Mouse (Mus musculus): Measurements from ENCODE around the gene Gm45716. TPM values are rescaled to one million over a fixed set of nuclear protein-coding genes. Genes with fewer than 3 reads are reported as not detected.

The Gm45716 gene
- polyA plus RNA-seq, 1 experiment from 2014 or later = 56.4 TPM

- no peak for ATAC-seq (ENCODE audit: insufficient number of reproducible peaks, insufficient read depth, low FRiP score, low read depth)
- H3K9me3 ChIP-seq (ENCODE audit: control insufficient read depth, low read length) = no peaks in the 10 kb centered on the region
- H3K9ac ChIP-seq (ENCODE audit: low read length) = no peak overlapping the region
- peaks cover 7% of the 10 kb centered on the region; the same call in 1 of the 2 replicates for H3K36me3 ChIP-seq (ENCODE audit: control insufficient read depth, insufficient read depth, low read length)
- no peak overlapping the region for H3K27ac ChIP-seq (replicated peaks in 1 of 2; ENCODE audit: control insufficient read depth in 1 of 2, insufficient read depth in 1 of 2, low read depth in 2 of 2, low read length in 2 of 2)
- no peaks in the 10 kb centered on the region for H3K4me1 ChIP-seq (ENCODE audit: control insufficient read depth in 2 of 2, insufficient read depth in 2 of 2, low read length in 2 of 2)
- H3K4me3 ChIP-seq (ENCODE audit: control insufficient read depth in 1 of 2, insufficient read depth in 1 of 2, low read depth in 1 of 2, low read length in 2 of 2) = no peak overlapping the region
- 70% methylated on average over 6 of the region's 6 CpGs for whole genome bisulfite sequencing
- H3K27me3 ChIP-seq (ENCODE audit: control insufficient read depth, insufficient read depth, low read length) = no peaks in the 10 kb centered on the region
- H3K4me2 ChIP-seq (ENCODE audit: low read length) = no peak overlapping the region
Observed at GRCm38 (mm10) chr11:90283601-90284000, 96.1 kb downstream of the Gm45716 start.

- 43% methylated on average over 2 of the region's 2 CpGs for WGBS
- H3K27me3 ChIP-seq (ENCODE audit: control insufficient read depth, insufficient read depth, low read length) = no peaks in the 10 kb centered on the region
Observed at GRCm38 (mm10) chr11:90284079-90284478, 96.6 kb downstream of the Gm45716 start.

GRCm38 (mm10) chr11:90284623-90285022 lies 97.1 kb downstream of the Gm45716 start:
- Histone ChIP-seq H3K36me3 (ENCODE audit: control insufficient read depth, insufficient read depth, low read length) (no peaks in the 10 kb centered on the region; the same call in 1 of the 2 replicates), H3K9ac (ENCODE audit: low read length) (no peak overlapping the region), H3K4me2 (ENCODE audit: low read length) (no peak overlapping the region), H3K4me1 (ENCODE audit: control insufficient read depth in 2 of 2, insufficient read depth in 2 of 2, low read length in 2 of 2) (no peaks in the 10 kb centered on the region), H3K27me3 (ENCODE audit: control insufficient read depth, insufficient read depth, low read length) (no peaks in the 10 kb centered on the region), H3K27ac (replicated peaks in 1 of 2; ENCODE audit: control insufficient read depth in 1 of 2, insufficient read depth in 1 of 2, low read depth in 2 of 2, low read length in 2 of 2) (no peak overlapping the region), H3K9me3 (ENCODE audit: control insufficient read depth, low read length) (no peaks in the 10 kb centered on the region), H3K4me3 (ENCODE audit: control insufficient read depth in 1 of 2, insufficient read depth in 1 of 2, low read depth in 1 of 2, low read length in 2 of 2) (no peak overlapping the region)
- 69% methylated on average over 4 of the region's 4 CpGs for WGBS
- no peak for ATAC-seq (ENCODE audit: insufficient number of reproducible peaks, insufficient read depth, low FRiP score, low read depth)

More at GRCm38 (mm10) chr11:90284079-90284478, 96.6 kb downstream of the Gm45716 start:
- Histone ChIP-seq H3K4me3 (ENCODE audit: control insufficient read depth in 1 of 2, insufficient read depth in 1 of 2, low read depth in 1 of 2, low read length in 2 of 2) (no peak overlapping the region), H3K4me2 (ENCODE audit: low read length) (no peak overlapping the region), H3K27ac (replicated peaks in 1 of 2; ENCODE audit: control insufficient read depth in 1 of 2, insufficient read depth in 1 of 2, low read depth in 2 of 2, low read length in 2 of 2) (no peak overlapping the region), H3K36me3 (ENCODE audit: control insufficient read depth, insufficient read depth, low read length) (peaks cover 5% of the 10 kb centered on the region; the same call in 1 of the 2 replicates), H3K4me1 (ENCODE audit: control insufficient read depth in 2 of 2, insufficient read depth in 2 of 2, low read length in 2 of 2) (no peaks in the 10 kb centered on the region), H3K9me3 (ENCODE audit: control insufficient read depth, low read length) (no peaks in the 10 kb centered on the region), H3K9ac (ENCODE audit: low read length) (no peak overlapping the region)
- no peak for ATAC-seq (ENCODE audit: insufficient number of reproducible peaks, insufficient read depth, low FRiP score, low read depth)

- H3K27ac ChIP-seq (replicated peaks in 1 of 2; ENCODE audit: control insufficient read depth in 1 of 2, insufficient read depth in 1 of 2, low read depth in 2 of 2, low read length in 2 of 2) = no peak overlapping the region
- no peaks in the 10 kb centered on the region for H3K9me3 ChIP-seq (ENCODE audit: control insufficient read depth, low read length)
- no peaks in the 10 kb centered on the region for H3K27me3 ChIP-seq (ENCODE audit: control insufficient read depth, insufficient read depth, low read length)
- H3K9ac ChIP-seq (ENCODE audit: low read length) = no peak overlapping the region
- no peaks in the 10 kb centered on the region for H3K4me1 ChIP-seq (ENCODE audit: control insufficient read depth in 2 of 2, insufficient read depth in 2 of 2, low read length in 2 of 2)
- H3K4me3 ChIP-seq (ENCODE audit: control insufficient read depth in 1 of 2, insufficient read depth in 1 of 2, low read depth in 1 of 2, low read length in 2 of 2) = no peak overlapping the region
- WGBS = 73% methylated on average over 6 of the region's 6 CpGs
- no peaks in the 10 kb centered on the region for H3K36me3 ChIP-seq (ENCODE audit: control insufficient read depth, insufficient read depth, low read length)
- no peak overlapping the region for H3K4me2 ChIP-seq (ENCODE audit: low read length)
- no peak for ATAC-seq (ENCODE audit: insufficient number of reproducible peaks, insufficient read depth, low FRiP score, low read depth)
Observed at GRCm38 (mm10) chr11:90286550-90287154, 99.2 kb downstream of the Gm45716 start.

- Histone ChIP-seq H3K9ac (ENCODE audit: low read length) (no peak overlapping the region), H3K4me3 (ENCODE audit: control insufficient read depth in 1 of 2, insufficient read depth in 1 of 2, low read depth in 1 of 2, low read length in 2 of 2) (no peak overlapping the region), H3K4me2 (ENCODE audit: low read length) (no peak overlapping the region), H3K36me3 (ENCODE audit: control insufficient read depth, insufficient read depth, low read length) (no peaks in the 10 kb centered on the region), H3K27ac (replicated peaks in 1 of 2; ENCODE audit: control insufficient read depth in 1 of 2, insufficient read depth in 1 of 2, low read depth in 2 of 2, low read length in 2 of 2) (no peak overlapping the region), H3K9me3 (ENCODE audit: control insufficient read depth, low read length) (no peaks in the 10 kb centered on the region), H3K4me1 (ENCODE audit: control insufficient read depth in 2 of 2, insufficient read depth in 2 of 2, low read length in 2 of 2) (no peaks in the 10 kb centered on the region), H3K27me3 (ENCODE audit: control insufficient read depth, insufficient read depth, low read length) (no peaks in the 10 kb centered on the region)
- ATAC-seq (ENCODE audit: insufficient number of reproducible peaks, insufficient read depth, low FRiP score, low read depth) = no peak
- 85% methylated on average over 4 of the region's 4 CpGs for WGBS
Observed at GRCm38 (mm10) chr11:90291156-90291555, 103.7 kb downstream of the Gm45716 start.

- Histone ChIP-seq H3K36me3 (ENCODE audit: control insufficient read depth, insufficient read depth, low read length) (no peaks in the 10 kb centered on the region), H3K4me1 (ENCODE audit: control insufficient read depth in 2 of 2, insufficient read depth in 2 of 2, low read length in 2 of 2) (no peaks in the 10 kb centered on the region), H3K27me3 (ENCODE audit: control insufficient read depth, insufficient read depth, low read length) (no peaks in the 10 kb centered on the region), H3K4me2 (ENCODE audit: low read length) (no peak overlapping the region), H3K4me3 (ENCODE audit: control insufficient read depth in 1 of 2, insufficient read depth in 1 of 2, low read depth in 1 of 2, low read length in 2 of 2) (no peak overlapping the region), H3K9ac (ENCODE audit: low read length) (no peak overlapping the region), H3K9me3 (ENCODE audit: control insufficient read depth, low read length) (no peaks in the 10 kb centered on the region), H3K27ac (replicated peaks in 1 of 2; ENCODE audit: control insufficient read depth in 1 of 2, insufficient read depth in 1 of 2, low read depth in 2 of 2, low read length in 2 of 2) (no peak overlapping the region)
- no peak for ATAC-seq (ENCODE audit: insufficient number of reproducible peaks, insufficient read depth, low FRiP score, low read depth)
Observed at GRCm38 (mm10) chr11:90292766-90293165, 105.3 kb downstream of the Gm45716 start.

GRCm38 (mm10) chr11:90294622-90295021 lies 107.1 kb downstream of the Gm45716 start:
- H3K27me3 ChIP-seq (ENCODE audit: control insufficient read depth, insufficient read depth, low read length) = no peaks in the 10 kb centered on the region
- WGBS = 93% methylated on average over 2 of the region's 2 CpGs

More at GRCm38 (mm10) chr11:90294622-90295021, 107.1 kb downstream of the Gm45716 start:
- Histone ChIP-seq H3K27ac (replicated peaks in 1 of 2; ENCODE audit: control insufficient read depth in 1 of 2, insufficient read depth in 1 of 2, low read depth in 2 of 2, low read length in 2 of 2) (no peak overlapping the region), H3K9me3 (ENCODE audit: control insufficient read depth, low read length) (no peaks in the 10 kb centered on the region), H3K4me1 (ENCODE audit: control insufficient read depth in 2 of 2, insufficient read depth in 2 of 2, low read length in 2 of 2) (no peaks in the 10 kb centered on the region), H3K4me2 (ENCODE audit: low read length) (no peak overlapping the region), H3K36me3 (ENCODE audit: control insufficient read depth, insufficient read depth, low read length) (no peaks in the 10 kb centered on the region), H3K4me3 (ENCODE audit: control insufficient read depth in 1 of 2, insufficient read depth in 1 of 2, low read depth in 1 of 2, low read length in 2 of 2) (no peak overlapping the region), H3K9ac (ENCODE audit: low read length) (no peak overlapping the region)
- ATAC-seq (ENCODE audit: insufficient number of reproducible peaks, insufficient read depth, low FRiP score, low read depth) = no peak
